Mouse (Mus musculus) cerebellum, adult 8-10 months (tissue): ENCODE measurements at regions not wholly inside any gene's neighbourhood (a gene's known extent, or its start where the extent isn't known, plus 50 kb on each side); places are given as distances from the start of the nearest gene placed in this dataset.
"Not testable (repeated sequence)": the region's sequence is repeated elsewhere in the genome, so short reads cannot be mapped to it uniquely, and the experiment has no call there.

ENCODE experiments used
- DNase-seq: peaks from one replicate; pipeline ENCODE4 v3.0.0; 2022

- DNase-seq, result no peak
Measured at GRCm38 (mm10) chr16:93335322-93336111, 268.3 kb downstream of the Setd4 start.

DNA sequence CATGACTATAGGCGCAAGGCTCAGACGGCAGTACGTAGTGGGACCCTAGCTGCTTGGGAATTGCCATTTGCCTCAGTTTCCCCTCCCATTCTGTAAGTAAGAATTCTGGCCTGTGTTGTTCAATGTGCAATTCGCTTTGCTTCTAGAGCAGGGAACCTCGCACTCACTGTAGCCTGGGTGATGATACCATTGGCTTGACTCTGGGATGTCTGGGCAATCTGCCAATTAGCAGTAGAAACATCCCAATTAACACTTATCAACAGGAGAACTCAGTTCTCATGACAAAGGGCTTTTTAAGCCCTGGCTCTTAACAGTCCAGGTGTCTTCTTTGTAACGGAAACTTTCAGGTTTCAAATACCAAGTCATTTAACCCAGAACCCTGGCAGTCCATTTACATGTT is 270.2 kb downstream of the Setd4 start:
- DNase-seq, result no peak

- no peak for DNase-seq
Measured at GRCm38 (mm10) chr16:93328680-93329395, 275.0 kb downstream of the Setd4 start.

- DNase-seq, result no peak
Measured at GRCm38 (mm10) chr16:93324911-93325310, 279.0 kb downstream of the Setd4 start.

DNA sequence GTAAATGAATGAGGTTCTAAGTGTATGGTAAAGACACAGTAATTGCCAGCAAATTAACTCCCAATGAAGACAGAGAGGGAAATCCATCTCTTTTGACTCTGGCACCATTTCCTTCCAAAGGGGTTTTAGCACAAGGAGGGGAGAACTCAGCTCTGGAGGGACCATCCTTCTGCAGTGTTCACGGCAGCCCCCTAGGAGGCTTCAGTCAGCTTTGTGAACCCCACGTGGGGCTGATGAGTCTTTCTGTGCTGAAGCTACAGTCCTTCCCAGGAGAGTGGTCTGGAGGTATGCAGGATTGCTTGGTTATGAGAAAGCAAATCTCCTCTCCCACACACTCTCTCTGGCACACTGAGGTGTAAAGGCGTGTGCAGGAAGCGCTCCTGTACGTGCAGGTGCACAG is 280.7 kb downstream of the Setd4 start:
- no peak for DNase-seq

DNA sequence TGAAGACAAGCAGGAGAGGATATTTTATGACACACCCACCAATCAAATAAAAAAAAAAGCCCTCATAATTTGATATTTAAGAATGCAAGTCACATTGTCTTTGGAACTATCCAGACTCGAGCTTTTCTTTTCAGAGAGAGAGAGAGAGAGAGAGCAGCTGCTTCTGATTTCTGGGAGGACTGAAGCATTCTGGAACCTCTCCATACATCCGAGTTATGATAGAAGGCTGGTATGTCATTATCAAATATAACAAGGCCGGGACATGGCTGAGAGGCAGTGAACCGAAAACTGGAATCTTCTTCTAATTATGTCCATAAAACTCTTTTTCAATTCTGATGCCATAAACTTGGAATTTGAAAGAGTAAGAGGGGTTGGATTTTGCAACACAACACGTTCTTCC is 284.3 kb downstream of the Setd4 start:
- no peak for DNase-seq

DNA sequence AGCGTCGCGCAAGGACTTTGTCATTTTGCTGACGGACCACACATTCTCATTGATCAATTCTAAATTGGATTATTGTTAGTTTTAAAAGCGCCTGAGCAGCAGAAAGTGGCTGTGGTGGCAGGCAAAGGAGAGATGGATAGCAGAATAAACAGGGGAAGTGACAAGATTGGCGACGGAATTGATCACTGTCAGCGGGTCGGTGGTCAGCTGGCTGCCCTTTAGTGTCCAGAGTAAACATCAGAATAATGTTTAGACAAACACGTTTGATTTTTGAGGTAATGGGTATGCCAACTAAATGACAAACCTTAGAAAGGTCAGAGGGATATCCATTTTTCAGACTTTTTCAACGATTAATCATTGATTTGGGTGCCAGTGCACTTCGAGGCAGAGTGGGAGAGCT is 292.2 kb downstream of the Setd4 start:
- DNase-seq, result no peak

DNA sequence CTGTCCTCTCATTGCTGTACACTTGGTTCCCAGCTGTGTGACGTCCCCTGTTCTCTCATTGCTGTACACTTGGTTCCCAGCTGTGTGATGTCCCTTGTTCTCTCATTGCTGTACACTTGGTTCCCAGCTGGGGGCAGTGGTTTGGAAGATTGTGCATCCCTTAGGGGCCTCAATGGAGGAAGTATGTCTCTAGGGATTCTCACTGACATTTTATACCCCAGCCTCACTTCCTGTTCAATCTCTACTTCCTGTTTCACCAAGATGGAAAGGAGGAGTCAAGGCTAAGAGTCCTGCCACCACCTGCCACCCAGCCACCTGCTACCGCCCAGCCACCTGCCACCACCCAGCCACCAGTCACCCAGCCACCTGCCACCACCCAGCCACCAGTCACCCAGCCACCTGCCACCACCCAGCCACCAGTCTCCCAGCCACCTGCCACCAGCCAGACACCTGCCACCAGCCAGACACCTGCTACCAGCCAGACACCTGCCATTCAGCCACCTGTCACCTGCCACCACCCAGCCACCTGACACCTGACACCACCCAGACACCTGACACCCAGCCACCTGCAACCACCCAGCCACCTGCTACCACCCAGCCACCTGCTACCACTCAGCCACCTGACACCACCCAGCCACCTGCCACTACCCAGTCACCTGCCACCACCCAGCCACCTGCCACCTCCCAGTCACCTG is 295.1 kb downstream of the Setd4 start:
- no peak for DNase-seq

- no peak for DNase-seq
Measured at GRCm38 (mm10) chr16:93306951-93307350, 296.9 kb downstream of the Setd4 start.

DNA sequence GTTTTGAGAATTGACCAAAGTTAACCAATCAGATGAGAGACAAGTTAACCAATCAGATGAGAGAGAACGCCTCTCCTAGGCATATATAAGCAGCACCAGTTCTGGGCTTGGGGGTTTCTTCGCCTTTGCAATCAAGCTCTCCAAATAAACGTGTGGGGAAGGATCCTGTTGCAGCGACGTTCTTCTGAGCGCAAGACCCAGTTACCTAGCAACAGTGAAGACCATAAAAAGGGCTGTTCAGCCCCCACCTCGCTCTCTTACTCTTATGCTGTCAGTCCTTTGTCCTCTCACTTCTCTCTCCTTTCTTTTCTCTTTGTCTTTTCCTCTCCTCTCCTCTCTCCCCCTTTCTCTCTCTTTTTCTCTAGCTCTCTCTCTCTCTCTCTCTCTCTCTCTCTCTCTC is 297.7 kb downstream of the Setd4 start:
- DNase-seq, result not testable (repeated sequence)

- DNase-seq, result no peak
Measured at GRCm38 (mm10) chr16:93294430-93294829, 309.4 kb downstream of the Setd4 start.

GRCm38 (mm10) chr16:93292965-93293653 is 310.8 kb downstream of the Setd4 start:
- peak; percentile 26 for DNase-seq

GRCm38 (mm10) chr16:93292181-93292834 is 311.6 kb downstream of the Setd4 start:
- no peak for DNase-seq

DNA sequence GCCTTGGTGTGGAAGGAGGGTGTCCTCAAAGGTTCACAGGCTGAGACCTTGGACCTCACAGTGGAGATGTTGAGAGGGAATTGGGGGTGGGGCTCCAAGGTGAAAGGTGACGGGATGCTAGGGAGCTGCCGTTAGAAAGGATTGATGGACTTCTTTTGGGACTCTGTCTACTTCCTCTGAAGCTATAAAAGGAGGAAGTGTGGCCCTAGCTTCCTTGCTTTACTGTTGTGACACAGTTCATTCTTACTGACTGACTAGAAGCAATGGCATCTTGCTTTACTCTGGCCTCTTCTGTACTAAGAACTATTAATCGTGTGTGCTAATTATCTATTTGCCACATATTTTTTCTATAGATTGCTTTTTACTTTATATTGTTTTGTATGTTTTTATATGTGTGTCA is 315.8 kb downstream of the Setd4 start:
- no peak for DNase-seq

GRCm38 (mm10) chr16:93287520-93287919 is 316.3 kb downstream of the Setd4 start:
- DNase-seq, result no peak

DNA sequence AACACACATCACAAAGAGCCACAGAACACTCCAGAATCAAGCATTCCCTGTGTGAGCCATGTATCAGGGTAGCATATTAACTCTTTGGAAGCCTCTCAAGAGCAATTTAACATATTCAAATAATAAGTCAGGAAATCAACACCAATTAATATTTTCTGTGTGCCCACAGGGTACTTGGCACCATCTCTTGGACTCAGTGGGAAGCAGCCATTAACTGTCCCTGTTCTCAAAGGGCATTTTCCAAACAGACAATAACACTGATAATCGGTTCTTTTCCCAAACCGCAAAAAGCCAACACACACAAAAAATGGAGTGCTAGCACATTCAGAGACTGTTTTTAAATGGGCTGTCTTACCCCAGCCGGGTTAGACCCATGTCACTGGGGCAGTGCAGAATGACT is 317.0 kb downstream of the Setd4 start:
- DNase-seq, result no peak

DNA sequence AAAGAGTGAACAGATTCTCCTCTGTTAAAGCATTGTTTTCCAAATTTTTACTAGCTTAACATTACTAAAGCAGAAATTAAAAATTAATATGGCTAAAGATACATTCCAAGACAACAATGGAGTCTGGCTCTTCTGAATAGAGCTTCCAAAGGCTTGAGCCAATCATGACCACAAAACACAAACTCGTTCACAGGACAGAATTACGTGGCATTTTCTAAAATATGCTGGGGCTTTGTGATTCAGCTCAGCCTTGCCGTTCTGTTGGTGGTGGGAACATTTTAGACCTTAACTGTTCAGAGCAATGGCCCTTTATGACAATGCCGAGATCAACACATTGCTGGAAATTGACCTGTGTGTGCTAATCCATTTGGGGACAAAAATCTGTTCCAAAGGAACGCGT is 318.7 kb downstream of the Setd4 start:
- DNase-seq, result no peak

- no peak for DNase-seq
Measured at GRCm38 (mm10) chr16:93281715-93282114, 322.1 kb downstream of the Setd4 start.

DNA sequence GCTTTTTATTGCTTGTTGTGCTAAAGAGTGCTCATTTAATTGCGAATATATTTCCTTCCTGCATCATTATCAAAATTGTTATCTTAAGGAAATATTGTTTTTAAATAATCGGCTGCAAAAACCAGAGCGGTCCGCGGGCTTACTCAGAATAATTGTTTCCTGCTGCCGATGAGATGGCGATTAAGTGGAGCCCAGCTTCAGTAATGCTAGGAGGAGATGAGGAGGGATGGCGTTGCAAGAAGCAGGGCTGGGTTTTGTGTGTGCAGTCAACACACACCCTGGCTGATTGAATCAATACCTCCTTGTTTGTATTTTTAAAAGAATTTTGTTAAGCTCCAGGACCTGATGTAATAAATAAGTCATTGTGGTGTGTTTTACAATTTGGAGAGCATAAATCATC is 331.2 kb downstream of the Setd4 start:
- DNase-seq, result no peak

GRCm38 (mm10) chr16:93272146-93272545 is 331.7 kb downstream of the Setd4 start:
- no peak for DNase-seq

GRCm38 (mm10) chr16:93264061-93264585 is 339.7 kb downstream of the Setd4 start:
- no peak for DNase-seq

GRCm38 (mm10) chr16:93263141-93263815 is 340.6 kb downstream of the Setd4 start:
- DNase-seq, result no peak
